Mouse (Mus musculus): Measurements from ENCODE around the gene Cyba.

- TF ChIP-seq CTCF (IDR thresholded peaks at IDR 0.05; ENCODE audit: low read depth, low read length) (no peak), GATA2 (IDR thresholded peaks at IDR 0.05; ENCODE audit: borderline replicate concordance, low read depth, low read length) (no peak), TAL1 (conservative IDR thresholded peaks at IDR 0.05; ENCODE audit: low read depth, low read length) (no peak), POLR2AphosphoS5 (IDR thresholded peaks at IDR 0.05; ENCODE audit: insufficient replicate concordance, low read depth, low read length) (no peak), GATA1 (IDR thresholded peaks at IDR 0.05; ENCODE audit: borderline replicate concordance, low read length) (no peak)
Measured at GRCm38 (mm10) chr8:122442356-122442755, 9.6 kb upstream of the Cyba start.

Data from G1E (cell line).